Mouse (Mus musculus): Measurements from ENCODE around the gene Pitpnm1. TPM values are rescaled to one million over a fixed set of nuclear protein-coding genes. Genes with fewer than 3 reads are reported as not detected.
A peak's percentile ranks its signal among the peaks of the same experiment; 100 is the strongest.

Gene Pitpnm1
- total and polyA plus RNA-seq, 3 experiments: 25.3 to 51.2 TPM; not detected in 1

DNA sequence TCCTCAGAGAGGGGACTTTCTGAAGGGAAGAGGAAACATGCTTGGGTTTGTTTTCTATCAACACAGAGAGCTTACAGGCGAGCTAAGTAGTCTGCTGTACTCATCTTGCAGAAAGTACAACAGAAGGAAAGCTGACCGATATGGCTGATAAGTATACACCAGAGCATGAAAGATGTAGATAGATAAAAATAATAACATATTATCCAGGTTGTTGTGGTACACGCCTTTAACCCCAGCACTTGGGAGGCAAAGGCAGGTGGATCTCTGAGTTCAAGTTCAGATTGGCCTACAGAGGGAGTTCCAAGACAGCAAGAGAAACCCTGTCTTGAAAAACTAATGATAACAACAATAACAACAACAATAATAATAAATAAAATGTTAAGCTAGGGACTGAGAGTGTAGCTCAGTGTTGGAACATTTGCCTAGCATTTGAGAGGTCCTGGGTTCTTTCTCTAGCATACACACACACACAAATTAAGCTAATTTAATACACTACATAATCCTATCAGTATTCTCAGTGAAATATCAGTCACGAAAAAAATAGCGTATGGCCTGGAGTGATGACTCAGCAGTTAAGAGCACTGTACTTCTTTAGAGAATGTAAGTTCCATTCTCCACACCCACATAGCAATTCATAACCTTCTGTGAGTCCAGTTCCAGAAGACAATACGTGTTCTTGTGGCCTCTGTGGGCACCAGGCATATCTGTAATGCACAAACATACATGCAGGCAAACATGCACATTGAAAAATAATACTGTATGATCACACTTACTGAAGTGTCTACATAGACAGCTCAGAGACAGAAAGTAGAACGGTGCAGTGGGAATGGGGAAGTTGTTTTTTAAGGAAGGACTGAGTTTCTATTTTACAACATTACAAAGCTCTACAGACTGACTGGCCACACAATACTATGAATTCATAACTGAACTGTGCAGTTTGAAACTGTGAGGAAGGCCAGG lies 22.9 kb downstream of the Pitpnm1 start (continued):
- TF ChIP-seq SIN3A (IDR thresholded peaks at IDR 0.05; ENCODE audit: low read length) (peak; percentile 28; the same call in 1 of the 2 replicates), GATA1 (IDR thresholded peaks at IDR 0.05; ENCODE audit: low read depth, low read length) (peak; percentile 19; the same call in 1 of the 2 replicates), CTCF (IDR thresholded peaks at IDR 0.05 in 2 of 3, conservative IDR thresholded peaks at IDR 0.05 in 1 of 3; ENCODE audit: control insufficient read depth in 1 of 3, insufficient read depth in 1 of 3, low read depth in 2 of 3, low read length in 3 of 3, poor library complexity in 1 of 3, severe bottlenecking in 1 of 3) (peak in 1 of 3 experiments; percentile 32; a peak in 2 of 6 replicates), KAT2A (conservative IDR thresholded peaks at IDR 0.05; ENCODE audit: low read depth, low read length) (no peak), JUND (IDR thresholded peaks at IDR 0.05; ENCODE audit: low read depth, low read length) (0 out of 2 replicates have a peak, but pooled peaks have one; percentile 43), USF1 (IDR thresholded peaks at IDR 0.05; ENCODE audit: low read depth, low read length) (no peak), NRF1 (IDR thresholded peaks at IDR 0.05; ENCODE audit: insufficient read depth, low read depth, low read length, poor library complexity, severe bottlenecking) (no peak), MEF2A (IDR thresholded peaks at IDR 0.05; ENCODE audit: extremely low read depth, insufficient replicate concordance, low read depth, low read length, poor library complexity, severe bottlenecking) (no peak), ELF1 (IDR thresholded peaks at IDR 0.05; ENCODE audit: low read depth, low read length) (no peak), ETS1 (IDR thresholded peaks at IDR 0.05; ENCODE audit: low read depth, low read length) (peak; percentile 68), TAL1 (IDR thresholded peaks at IDR 0.05; ENCODE audit: low read length) (no peak), GABPA (IDR thresholded peaks at IDR 0.05; ENCODE audit: low read depth, low read length) (peak; percentile 85), MAFK (IDR thresholded peaks at IDR 0.05; ENCODE audit: borderline replicate concordance, low read depth, low read length) (peak; percentile 99)

- Histone ChIP-seq H3K4me1 (ENCODE audit: control insufficient read depth in 1 of 2, insufficient read depth in 2 of 2, low read length in 2 of 2) (peaks cover 25 to 27% of the 10 kb centered on the region in 2 experiments), H3K27me3 (ENCODE audit: control insufficient read depth in 1 of 2, insufficient read depth in 2 of 2, low read length in 2 of 2) (no peaks in the 10 kb centered on the region), H3K27ac (ENCODE audit: control insufficient read depth, low read depth, low read length) (peak overlapping the region; percentile 95), H3K9ac (ENCODE audit: control insufficient read depth, low read depth, low read length, poor library complexity, severe bottlenecking) (peak overlapping the region; percentile 64; the same call in 1 of the 2 replicates), H3K4me3 (ENCODE audit: control insufficient read depth in 1 of 2, insufficient read depth in 1 of 2, low read depth in 2 of 2, low read length in 2 of 2) (no peak overlapping the region), H3K9me3 (replicated peaks; ENCODE audit: insufficient read depth, low read length) (no peaks in the 10 kb centered on the region), H3K79me2 (ENCODE audit: control insufficient read depth, insufficient read depth, low read length, poor library complexity) (peaks cover 7% of the 10 kb centered on the region), H3K36me3 (ENCODE audit: control insufficient read depth in 1 of 2, insufficient read depth in 2 of 2, low read length in 2 of 2) (peaks cover 0 to 41% of the 10 kb centered on the region in 2 experiments; a peak in 2 of 4 replicates)
- TF ChIP-seq SIN3A (IDR thresholded peaks at IDR 0.05; ENCODE audit: low read length) (0 out of 2 replicates have a peak, but pooled peaks have one; percentile 2), CTCF (IDR thresholded peaks at IDR 0.05 in 2 of 3, conservative IDR thresholded peaks at IDR 0.05 in 1 of 3; ENCODE audit: control insufficient read depth in 1 of 3, insufficient read depth in 1 of 3, low read depth in 2 of 3, low read length in 3 of 3, poor library complexity in 1 of 3, severe bottlenecking in 1 of 3) (no peak), MXI1 (IDR thresholded peaks at IDR 0.05; ENCODE audit: low read depth, low read length) (0 out of 2 replicates have a peak, but pooled peaks have one; percentile 19), CHD1 (IDR thresholded peaks at IDR 0.05; ENCODE audit: low read depth, low read length) (peak; percentile 17; the same call in 1 of the 2 replicates)
- peak; percentile 30 for DNase-seq (ENCODE audit: low read depth, low spot score)
Observed at GRCm38 (mm10) chr19:4124432-4124831, 24.6 kb downstream of the Pitpnm1 start.
